Mouse (Mus musculus): ENCODE data around the gene Stim1. TPM values are rescaled to one million over a fixed set of nuclear protein-coding genes. Genes with fewer than 3 reads are reported as not detected.

The Stim1 gene
- polyA plus RNA-seq, 1 experiment from 2014 or later, result 14.5 TPM

DNA sequence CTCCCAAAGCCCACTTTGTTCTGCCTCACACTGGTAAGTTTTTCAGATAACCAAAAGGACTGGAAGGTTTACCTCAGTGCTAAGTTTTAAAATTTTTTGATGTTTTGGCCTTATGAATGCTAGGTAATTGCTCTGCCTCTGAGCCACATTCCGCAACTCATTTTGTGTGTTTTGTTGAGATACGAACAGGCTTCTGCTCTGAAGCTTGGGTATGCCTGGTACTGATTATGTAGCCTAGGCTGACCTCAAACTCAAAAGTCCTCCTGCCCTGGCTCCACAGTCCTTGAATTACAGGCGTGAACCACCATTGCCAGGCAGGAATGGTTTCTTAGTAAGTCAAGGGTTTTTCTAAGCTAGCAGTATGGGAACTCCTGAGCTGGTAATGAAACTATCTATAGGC is 90.5 kb downstream of the Stim1 start:
- H3K36me3 ChIP-seq, result no peaks in the 10 kb centered on the region
- no peaks in the 10 kb centered on the region for H3K9me3 ChIP-seq (replicated peaks)
- WGBS, result 86% methylated on average over 3 of the region's 3 CpGs
- DNase-seq (ENCODE audit: low spot score), result no peak
- no peak overlapping the region for H3K4me3 ChIP-seq
- no peaks in the 10 kb centered on the region for H3K27me3 ChIP-seq (ENCODE audit: low read depth, poor library complexity, severe bottlenecking)
- H3K4me1 ChIP-seq, result no peaks in the 10 kb centered on the region
- H3K27ac ChIP-seq, result no peak overlapping the region

- WGBS, result 56% methylated on average over 2 of the region's 2 CpGs
- Histone ChIP-seq H3K27ac (no peak overlapping the region), H3K36me3 (no peaks in the 10 kb centered on the region), H3K4me1 (no peaks in the 10 kb centered on the region), H3K9me3 (replicated peaks) (no peaks in the 10 kb centered on the region), H3K27me3 (ENCODE audit: low read depth, poor library complexity, severe bottlenecking) (no peaks in the 10 kb centered on the region), H3K4me3 (no peak overlapping the region)
- no peak for DNase-seq (ENCODE audit: low spot score)
Measured at GRCm38 (mm10) chr7:102361297-102361696, 93.7 kb downstream of the Stim1 start.

DNA sequence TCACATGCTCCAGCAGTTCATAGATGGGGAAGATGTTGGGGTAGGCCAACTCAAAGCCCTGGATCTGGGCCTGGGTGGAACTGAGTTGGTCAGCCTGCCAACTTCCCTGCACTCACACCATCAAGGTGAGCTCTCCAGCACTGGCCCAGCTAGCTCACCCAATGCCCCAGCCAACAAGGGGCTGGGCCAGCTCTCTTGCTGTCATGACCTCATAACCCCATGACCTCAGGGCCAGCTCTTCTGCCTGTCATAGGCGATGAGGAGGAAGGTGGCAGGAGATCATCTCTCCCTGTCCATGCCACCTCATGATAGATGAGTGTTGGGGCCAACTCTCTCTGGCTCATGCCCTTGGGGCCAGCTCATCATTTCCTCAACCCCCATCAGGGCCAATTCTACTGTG is 96.2 kb downstream of the Stim1 start:
- DNase-seq (ENCODE audit: low spot score), result no peak
- no peaks in the 10 kb centered on the region for H3K36me3 ChIP-seq
- no peaks in the 10 kb centered on the region for H3K4me1 ChIP-seq
- H3K4me3 ChIP-seq, result no peak overlapping the region
- H3K27ac ChIP-seq, result no peak overlapping the region
- 81% methylated on average over 1 of the region's 1 CpGs for WGBS
- no peaks in the 10 kb centered on the region for H3K9me3 ChIP-seq (replicated peaks)
- H3K27me3 ChIP-seq (ENCODE audit: low read depth, poor library complexity, severe bottlenecking), result no peaks in the 10 kb centered on the region

DNA sequence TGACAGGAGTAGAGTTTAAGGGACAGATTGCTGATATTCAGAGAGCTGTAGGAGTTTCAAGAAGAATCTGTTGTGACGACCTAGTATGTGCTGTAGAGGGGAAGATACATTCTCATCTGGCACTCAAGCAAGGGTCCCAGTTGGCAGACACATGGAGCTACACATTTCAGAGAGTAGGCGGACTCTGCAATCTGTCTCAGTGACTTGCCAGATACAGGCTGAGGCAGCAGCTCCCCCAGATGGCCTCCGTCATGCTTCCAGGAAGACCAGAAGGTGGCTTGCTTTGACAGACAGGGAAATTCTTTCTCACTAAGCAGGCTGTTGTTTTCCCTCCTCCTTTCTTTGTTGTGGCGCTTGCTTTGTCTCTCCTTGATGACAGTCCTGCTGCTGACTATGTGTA is 102.1 kb downstream of the Stim1 start:
- Histone ChIP-seq H3K9me3 (replicated peaks) (no peaks in the 10 kb centered on the region), H3K27ac (no peak overlapping the region), H3K4me3 (no peak overlapping the region), H3K27me3 (ENCODE audit: low read depth, poor library complexity, severe bottlenecking) (no peaks in the 10 kb centered on the region), H3K4me1 (no peaks in the 10 kb centered on the region), H3K36me3 (no peaks in the 10 kb centered on the region)
- WGBS, result 42% methylated on average over 4 of the region's 4 CpGs
- no peak for DNase-seq (ENCODE audit: low spot score)

- Histone ChIP-seq H3K36me3 (no peaks in the 10 kb centered on the region), H3K4me3 (no peak overlapping the region), H3K9me3 (replicated peaks) (no peaks in the 10 kb centered on the region), H3K4me1 (no peaks in the 10 kb centered on the region), H3K27ac (no peak overlapping the region), H3K27me3 (ENCODE audit: low read depth, poor library complexity, severe bottlenecking) (no peaks in the 10 kb centered on the region)
- WGBS, result 87% methylated on average over 5 of the region's 5 CpGs
- DNase-seq (ENCODE audit: low spot score), result no peak
Measured at GRCm38 (mm10) chr7:102370526-102370925, 102.9 kb downstream of the Stim1 start.

DNA sequence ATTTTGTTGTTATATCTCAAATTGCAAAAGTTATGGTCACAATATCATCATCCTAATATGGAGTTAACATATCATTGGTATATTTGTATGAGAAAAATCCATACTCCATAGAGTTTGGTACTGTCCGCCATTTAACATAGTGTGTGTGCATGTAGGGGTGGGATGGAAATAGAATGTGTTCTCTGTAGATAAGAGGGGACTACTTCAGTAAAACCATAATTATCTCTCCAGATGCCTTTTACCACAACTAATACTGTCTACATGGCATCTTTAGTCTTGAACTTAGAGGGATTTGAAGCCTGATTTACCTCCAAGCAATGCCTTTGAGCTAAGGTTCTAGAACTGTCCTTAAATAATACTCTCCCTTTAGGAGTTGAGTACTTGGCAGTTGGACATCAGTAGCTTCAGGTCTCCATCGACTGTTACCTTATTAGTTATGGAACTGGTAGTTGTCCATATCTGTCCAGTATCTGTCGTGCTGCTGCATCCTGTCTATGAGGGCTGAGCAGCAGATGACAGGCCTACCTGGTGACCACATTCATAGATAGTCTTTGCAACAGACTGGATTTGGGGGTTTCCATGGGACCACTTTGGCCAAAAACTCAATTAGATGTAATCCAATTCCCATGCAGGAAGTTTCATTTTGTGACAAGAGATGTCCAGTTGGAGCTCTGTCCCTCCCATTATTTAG is 105.9 kb downstream of the Stim1 start:
- Histone ChIP-seq H3K4me1 (no peaks in the 10 kb centered on the region), H3K27me3 (ENCODE audit: low read depth, poor library complexity, severe bottlenecking) (no peaks in the 10 kb centered on the region), H3K4me3 (no peak overlapping the region), H3K36me3 (no peaks in the 10 kb centered on the region), H3K9me3 (replicated peaks) (no peaks in the 10 kb centered on the region), H3K27ac (no peak overlapping the region)
- 90% methylated on average over 3 of the region's 3 CpGs for WGBS
- DNase-seq (ENCODE audit: low spot score), result no peak

- H3K9me3 ChIP-seq (replicated peaks), result no peaks in the 10 kb centered on the region
- H3K4me3 ChIP-seq, result no peak overlapping the region
- 89% methylated on average over 7 of the region's 7 CpGs for WGBS
- H3K27ac ChIP-seq, result no peak overlapping the region
- no peak for DNase-seq (ENCODE audit: low spot score)
- H3K4me1 ChIP-seq, result no peaks in the 10 kb centered on the region
- no peaks in the 10 kb centered on the region for H3K27me3 ChIP-seq (ENCODE audit: low read depth, poor library complexity, severe bottlenecking)
- H3K36me3 ChIP-seq, result no peaks in the 10 kb centered on the region
Measured at GRCm38 (mm10) chr7:102383221-102383620, 115.6 kb downstream of the Stim1 start.

- DNase-seq (ENCODE audit: low spot score), result no peak
- Histone ChIP-seq H3K27me3 (ENCODE audit: low read depth, poor library complexity, severe bottlenecking) (no peaks in the 10 kb centered on the region), H3K4me1 (no peaks in the 10 kb centered on the region), H3K36me3 (no peaks in the 10 kb centered on the region), H3K4me3 (no peak overlapping the region), H3K9me3 (replicated peaks) (no peaks in the 10 kb centered on the region), H3K27ac (no peak overlapping the region)
- WGBS, result 87% methylated on average over 3 of the region's 3 CpGs
Measured at GRCm38 (mm10) chr7:102385973-102386372, 118.4 kb downstream of the Stim1 start.

DNA sequence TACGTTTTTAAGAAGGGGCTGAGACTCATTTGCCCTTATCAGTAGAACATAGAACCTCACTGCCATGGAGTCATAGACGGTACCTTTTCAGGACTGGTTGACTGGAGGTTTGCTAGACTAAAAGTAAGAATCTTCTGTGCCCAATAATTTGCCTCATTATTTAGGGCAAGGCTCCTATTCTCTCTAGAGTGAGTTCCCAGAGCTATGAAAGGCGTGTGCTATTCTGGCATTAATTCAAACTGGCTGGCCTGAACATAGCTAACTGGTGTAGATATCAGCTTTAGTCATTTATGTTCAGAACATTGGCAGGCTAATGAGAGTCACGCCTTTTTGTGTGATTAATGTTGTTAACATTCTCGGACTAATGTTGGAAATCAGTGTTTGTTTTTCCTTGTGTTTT is 121.5 kb downstream of the Stim1 start:
- DNase-seq (ENCODE audit: low spot score), result no peak
- no peaks in the 10 kb centered on the region for H3K27me3 ChIP-seq (ENCODE audit: low read depth, poor library complexity, severe bottlenecking)
- H3K27ac ChIP-seq, result no peak overlapping the region
- H3K9me3 ChIP-seq (replicated peaks), result no peaks in the 10 kb centered on the region
- H3K36me3 ChIP-seq, result no peaks in the 10 kb centered on the region
- H3K4me1 ChIP-seq, result no peaks in the 10 kb centered on the region
- no peak overlapping the region for H3K4me3 ChIP-seq
- WGBS, result 86% methylated on average over 5 of the region's 5 CpGs

- H3K9me3 ChIP-seq (replicated peaks), result no peaks in the 10 kb centered on the region
- no peaks in the 10 kb centered on the region for H3K36me3 ChIP-seq
- H3K27me3 ChIP-seq (ENCODE audit: low read depth, poor library complexity, severe bottlenecking), result no peaks in the 10 kb centered on the region
- DNase-seq (ENCODE audit: low spot score), result no peak
- H3K4me1 ChIP-seq, result no peaks in the 10 kb centered on the region
- H3K27ac ChIP-seq, result no peak overlapping the region
- H3K4me3 ChIP-seq, result no peak overlapping the region
- 93% methylated on average over 2 of the region's 2 CpGs for WGBS
Measured at GRCm38 (mm10) chr7:102393898-102394297, 126.3 kb downstream of the Stim1 start.

- H3K27me3 ChIP-seq (ENCODE audit: low read depth, poor library complexity, severe bottlenecking), result no peaks in the 10 kb centered on the region
- no peak for DNase-seq (ENCODE audit: low spot score)
- no peak overlapping the region for H3K4me3 ChIP-seq
- 87% methylated on average over 7 of the region's 7 CpGs for WGBS
- no peaks in the 10 kb centered on the region for H3K36me3 ChIP-seq
- H3K27ac ChIP-seq, result no peak overlapping the region
- no peaks in the 10 kb centered on the region for H3K9me3 ChIP-seq (replicated peaks)
- H3K4me1 ChIP-seq, result no peaks in the 10 kb centered on the region
Measured at GRCm38 (mm10) chr7:102395894-102396293, 128.3 kb downstream of the Stim1 start.

GRCm38 (mm10) chr7:102396331-102396730 is 128.7 kb downstream of the Stim1 start:
- Histone ChIP-seq H3K4me3 (no peak overlapping the region), H3K27ac (no peak overlapping the region), H3K4me1 (no peaks in the 10 kb centered on the region), H3K9me3 (replicated peaks) (no peaks in the 10 kb centered on the region), H3K27me3 (ENCODE audit: low read depth, poor library complexity, severe bottlenecking) (no peaks in the 10 kb centered on the region), H3K36me3 (no peaks in the 10 kb centered on the region)
- no peak for DNase-seq (ENCODE audit: low spot score)
- WGBS, result 97% methylated on average over 3 of the region's 3 CpGs

GRCm38 (mm10) chr7:102399180-102399731 is 131.7 kb downstream of the Stim1 start:
- H3K36me3 ChIP-seq, result no peaks in the 10 kb centered on the region
- H3K4me3 ChIP-seq, result no peak overlapping the region
- no peaks in the 10 kb centered on the region for H3K9me3 ChIP-seq (replicated peaks)
- no peak for DNase-seq (ENCODE audit: low spot score)
- WGBS, result 85% methylated on average over 3 of the region's 3 CpGs
- no peak overlapping the region for H3K27ac ChIP-seq
- no peaks in the 10 kb centered on the region for H3K4me1 ChIP-seq
- no peaks in the 10 kb centered on the region for H3K27me3 ChIP-seq (ENCODE audit: low read depth, poor library complexity, severe bottlenecking)

DNA sequence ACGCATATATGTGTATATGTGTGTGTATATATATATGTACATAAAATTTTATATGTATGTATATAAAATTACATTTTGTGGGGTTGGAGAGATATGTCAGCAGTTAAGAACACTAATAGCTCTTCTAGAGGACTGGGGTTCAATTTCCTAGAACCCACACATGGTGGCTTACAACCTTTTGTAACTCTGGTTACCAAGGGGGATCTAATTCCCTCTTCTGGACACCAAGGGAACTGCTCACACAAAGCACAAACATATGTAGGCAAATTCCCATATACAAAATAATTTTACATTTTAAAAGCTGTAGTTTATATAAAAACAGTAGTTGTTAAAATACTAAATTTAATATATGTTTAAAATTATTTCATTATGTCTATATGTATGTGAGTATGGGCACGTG is 136.5 kb downstream of the Stim1 start:
- no peaks in the 10 kb centered on the region for H3K4me1 ChIP-seq
- no peak for DNase-seq (ENCODE audit: low spot score)
- H3K27me3 ChIP-seq (ENCODE audit: low read depth, poor library complexity, severe bottlenecking), result no peaks in the 10 kb centered on the region
- no peak overlapping the region for H3K4me3 ChIP-seq
- H3K36me3 ChIP-seq, result no peaks in the 10 kb centered on the region
- no peak overlapping the region for H3K27ac ChIP-seq
- WGBS, result 87% methylated on average over 2 of the region's 2 CpGs
- H3K9me3 ChIP-seq (replicated peaks), result no peaks in the 10 kb centered on the region

All from limb, embryonic 10.5 days (tissue).